Mouse (Mus musculus): ENCODE results near the gene Ralgps1. TPM values are rescaled to one million over a fixed set of nuclear protein-coding genes. Genes with fewer than 3 reads are reported as not detected.

Ralgps1 gene
- polyA plus RNA-seq, 1 experiment from 2014 or later: 4.2 TPM

- Histone ChIP-seq H3K4me2 (ENCODE audit: low read depth, low read length) (no peak overlapping the region), H3K9ac (ENCODE audit: low read depth, low read length) (no peak overlapping the region), H3K27ac (replicated peaks; ENCODE audit: low read depth, low read length) (no peak overlapping the region), H3K36me3 (ENCODE audit: control insufficient read depth, insufficient read depth, low read length) (no peaks in the 10 kb centered on the region), H3K4me3 (ENCODE audit: low read depth, low read length) (no peak overlapping the region), H3K27me3 (replicated peaks; ENCODE audit: control insufficient read depth, insufficient read depth, low read length) (no peaks in the 10 kb centered on the region), H3K4me1 (ENCODE audit: control insufficient read depth, insufficient read depth, low read length) (no peaks in the 10 kb centered on the region), H3K9me3 (ENCODE audit: control insufficient read depth, low read length) (0 out of 2 replicates have a peak, but pooled peaks cover 3% of the 10 kb centered on the region)
- 83% methylated on average over 7 of the region's 7 CpGs for whole genome bisulfite sequencing
- ATAC-seq (ENCODE audit: low read depth): no peak
- no peak for DNase-seq (ENCODE audit: low spot score)
Measured at GRCm38 (mm10) chr2:33399091-33399490, 27.8 kb upstream of the Ralgps1 start.

- 63% methylated on average over 4 of the region's 4 CpGs for WGBS
- H3K4me3 ChIP-seq (ENCODE audit: low read depth, low read length): no peak overlapping the region
- 0 out of 2 replicates have a peak, but pooled peaks cover 3% of the 10 kb centered on the region for H3K9me3 ChIP-seq (ENCODE audit: control insufficient read depth, low read length)
- H3K36me3 ChIP-seq (ENCODE audit: control insufficient read depth, insufficient read depth, low read length): no peaks in the 10 kb centered on the region
- H3K4me2 ChIP-seq (ENCODE audit: low read depth, low read length): no peak overlapping the region
- no peak overlapping the region for H3K9ac ChIP-seq (ENCODE audit: low read depth, low read length)
- no peaks in the 10 kb centered on the region for H3K27me3 ChIP-seq (replicated peaks; ENCODE audit: control insufficient read depth, insufficient read depth, low read length)
- H3K27ac ChIP-seq (replicated peaks; ENCODE audit: low read depth, low read length): no peak overlapping the region
- DNase-seq (ENCODE audit: low spot score) (peak; percentile 39), ATAC-seq (ENCODE audit: low read depth) (no peak)
- H3K4me1 ChIP-seq (ENCODE audit: control insufficient read depth, insufficient read depth, low read length): no peaks in the 10 kb centered on the region
Measured at GRCm38 (mm10) chr2:33397036-33397435, 25.8 kb upstream of the Ralgps1 start.

GRCm38 (mm10) chr2:33395053-33395452, 23.8 kb upstream of the Ralgps1 start:
- WGBS: 85% methylated on average over 2 of the region's 2 CpGs
- H3K4me3 ChIP-seq (ENCODE audit: low read depth, low read length): no peak overlapping the region
- H3K9me3 ChIP-seq (ENCODE audit: control insufficient read depth, low read length): 0 out of 2 replicates have a peak, but pooled peaks cover 3% of the 10 kb centered on the region
- no peaks in the 10 kb centered on the region for H3K27me3 ChIP-seq (replicated peaks; ENCODE audit: control insufficient read depth, insufficient read depth, low read length)
- no peak overlapping the region for H3K9ac ChIP-seq (ENCODE audit: low read depth, low read length)
- ATAC-seq (ENCODE audit: low read depth): no peak
- H3K4me2 ChIP-seq (ENCODE audit: low read depth, low read length): no peak overlapping the region
- no peaks in the 10 kb centered on the region for H3K36me3 ChIP-seq (ENCODE audit: control insufficient read depth, insufficient read depth, low read length)
- DNase-seq (ENCODE audit: low spot score): no peak
- H3K4me1 ChIP-seq (ENCODE audit: control insufficient read depth, insufficient read depth, low read length): no peaks in the 10 kb centered on the region
- no peak overlapping the region for H3K27ac ChIP-seq (replicated peaks; ENCODE audit: low read depth, low read length)

GRCm38 (mm10) chr2:33393951-33394635, 22.8 kb upstream of the Ralgps1 start:
- 72% methylated on average over 11 of the region's 11 CpGs for WGBS

GRCm38 (mm10) chr2:33393021-33393420, 21.7 kb upstream of the Ralgps1 start:
- DNase-seq (ENCODE audit: low spot score) (no peak), ATAC-seq (ENCODE audit: low read depth) (no peak)
- Histone ChIP-seq H3K4me1 (ENCODE audit: control insufficient read depth, insufficient read depth, low read length) (no peaks in the 10 kb centered on the region), H3K36me3 (ENCODE audit: control insufficient read depth, insufficient read depth, low read length) (no peaks in the 10 kb centered on the region), H3K27ac (replicated peaks; ENCODE audit: low read depth, low read length) (no peak overlapping the region), H3K4me3 (ENCODE audit: low read depth, low read length) (no peak overlapping the region), H3K9me3 (ENCODE audit: control insufficient read depth, low read length) (0 out of 2 replicates have a peak, but pooled peaks cover 3% of the 10 kb centered on the region), H3K27me3 (replicated peaks; ENCODE audit: control insufficient read depth, insufficient read depth, low read length) (no peaks in the 10 kb centered on the region), H3K4me2 (ENCODE audit: low read depth, low read length) (no peak overlapping the region), H3K9ac (ENCODE audit: low read depth, low read length) (no peak overlapping the region)

More at GRCm38 (mm10) chr2:33393951-33394635, 22.8 kb upstream of the Ralgps1 start:
- H3K9me3 ChIP-seq (ENCODE audit: control insufficient read depth, low read length): 0 out of 2 replicates have a peak, but pooled peaks cover 3% of the 10 kb centered on the region
- no peak overlapping the region for H3K4me2 ChIP-seq (ENCODE audit: low read depth, low read length)
- H3K36me3 ChIP-seq (ENCODE audit: control insufficient read depth, insufficient read depth, low read length): no peaks in the 10 kb centered on the region
- no peaks in the 10 kb centered on the region for H3K27me3 ChIP-seq (replicated peaks; ENCODE audit: control insufficient read depth, insufficient read depth, low read length)
- DNase-seq (ENCODE audit: low spot score) (peak; percentile 22), ATAC-seq (ENCODE audit: low read depth) (no peak)
- no peak overlapping the region for H3K27ac ChIP-seq (replicated peaks; ENCODE audit: low read depth, low read length)
- H3K9ac ChIP-seq (ENCODE audit: low read depth, low read length): no peak overlapping the region
- no peaks in the 10 kb centered on the region for H3K4me1 ChIP-seq (ENCODE audit: control insufficient read depth, insufficient read depth, low read length)
- H3K4me3 ChIP-seq (ENCODE audit: low read depth, low read length): no peak overlapping the region

- WGBS: 42% methylated on average over 14 of the region's 18 CpGs
- H3K9ac ChIP-seq (ENCODE audit: low read depth, low read length): no peak overlapping the region
- no peak overlapping the region for H3K27ac ChIP-seq (replicated peaks; ENCODE audit: low read depth, low read length)
- no peak for ATAC-seq (ENCODE audit: low read depth)
- H3K4me1 ChIP-seq (ENCODE audit: control insufficient read depth, insufficient read depth, low read length): no peaks in the 10 kb centered on the region
- no peaks in the 10 kb centered on the region for H3K27me3 ChIP-seq (replicated peaks; ENCODE audit: control insufficient read depth, insufficient read depth, low read length)
- H3K4me2 ChIP-seq (ENCODE audit: low read depth, low read length): peak overlapping the region; percentile 71
- H3K9me3 ChIP-seq (ENCODE audit: control insufficient read depth, low read length): no peaks in the 10 kb centered on the region
- no peak for DNase-seq (ENCODE audit: low spot score)
- no peaks in the 10 kb centered on the region for H3K36me3 ChIP-seq (ENCODE audit: control insufficient read depth, insufficient read depth, low read length)
- peak overlapping the region; percentile 70 for H3K4me3 ChIP-seq (ENCODE audit: low read depth, low read length)
Measured at GRCm38 (mm10) chr2:33371648-33372408, 542 bp upstream of the Ralgps1 start.

- 14% methylated on average over 8 of the region's 15 CpGs for WGBS
- Histone ChIP-seq H3K27ac (replicated peaks; ENCODE audit: low read depth, low read length) (no peak overlapping the region), H3K9me3 (ENCODE audit: control insufficient read depth, low read length) (no peaks in the 10 kb centered on the region), H3K9ac (ENCODE audit: low read depth, low read length) (peak overlapping the region; percentile 68; the same call in 1 of the 2 replicates), H3K27me3 (replicated peaks; ENCODE audit: control insufficient read depth, insufficient read depth, low read length) (no peaks in the 10 kb centered on the region), H3K4me3 (ENCODE audit: low read depth, low read length) (peak overlapping the region; percentile 70), H3K4me2 (ENCODE audit: low read depth, low read length) (peak overlapping the region; percentile 71), H3K4me1 (ENCODE audit: control insufficient read depth, insufficient read depth, low read length) (no peaks in the 10 kb centered on the region), H3K36me3 (ENCODE audit: control insufficient read depth, insufficient read depth, low read length) (no peaks in the 10 kb centered on the region)
- peak; percentile 5; the same call in 1 of the 2 replicates for ATAC-seq (ENCODE audit: low read depth)
- DNase-seq (ENCODE audit: low spot score): no peak
Measured at GRCm38 (mm10) chr2:33370276-33370776, 960 bp downstream of the Ralgps1 start.

GRCm38 (mm10) chr2:33369453-33369852, 1.8 kb downstream of the Ralgps1 start:
- Histone ChIP-seq H3K27ac (replicated peaks; ENCODE audit: low read depth, low read length) (no peak overlapping the region), H3K4me2 (ENCODE audit: low read depth, low read length) (no peak overlapping the region), H3K27me3 (replicated peaks; ENCODE audit: control insufficient read depth, insufficient read depth, low read length) (no peaks in the 10 kb centered on the region), H3K36me3 (ENCODE audit: control insufficient read depth, insufficient read depth, low read length) (no peaks in the 10 kb centered on the region), H3K4me1 (ENCODE audit: control insufficient read depth, insufficient read depth, low read length) (no peaks in the 10 kb centered on the region), H3K9me3 (ENCODE audit: control insufficient read depth, low read length) (no peaks in the 10 kb centered on the region), H3K9ac (ENCODE audit: low read depth, low read length) (no peak overlapping the region), H3K4me3 (ENCODE audit: low read depth, low read length) (no peak overlapping the region)
- WGBS: 68% methylated on average over 3 of the region's 3 CpGs
- ATAC-seq (ENCODE audit: low read depth) (no peak), DNase-seq (ENCODE audit: low spot score) (no peak)

Measured in embryonic facial prominence, embryonic 14.5 days (tissue).